Mouse (Mus musculus): ENCODE measurements around the gene Dtnb.
"Not testable (repeated sequence)": the region's sequence is repeated elsewhere in the genome, so short reads cannot be mapped to it uniquely, and the experiment has no call there.

Dtnb gene

DNA sequence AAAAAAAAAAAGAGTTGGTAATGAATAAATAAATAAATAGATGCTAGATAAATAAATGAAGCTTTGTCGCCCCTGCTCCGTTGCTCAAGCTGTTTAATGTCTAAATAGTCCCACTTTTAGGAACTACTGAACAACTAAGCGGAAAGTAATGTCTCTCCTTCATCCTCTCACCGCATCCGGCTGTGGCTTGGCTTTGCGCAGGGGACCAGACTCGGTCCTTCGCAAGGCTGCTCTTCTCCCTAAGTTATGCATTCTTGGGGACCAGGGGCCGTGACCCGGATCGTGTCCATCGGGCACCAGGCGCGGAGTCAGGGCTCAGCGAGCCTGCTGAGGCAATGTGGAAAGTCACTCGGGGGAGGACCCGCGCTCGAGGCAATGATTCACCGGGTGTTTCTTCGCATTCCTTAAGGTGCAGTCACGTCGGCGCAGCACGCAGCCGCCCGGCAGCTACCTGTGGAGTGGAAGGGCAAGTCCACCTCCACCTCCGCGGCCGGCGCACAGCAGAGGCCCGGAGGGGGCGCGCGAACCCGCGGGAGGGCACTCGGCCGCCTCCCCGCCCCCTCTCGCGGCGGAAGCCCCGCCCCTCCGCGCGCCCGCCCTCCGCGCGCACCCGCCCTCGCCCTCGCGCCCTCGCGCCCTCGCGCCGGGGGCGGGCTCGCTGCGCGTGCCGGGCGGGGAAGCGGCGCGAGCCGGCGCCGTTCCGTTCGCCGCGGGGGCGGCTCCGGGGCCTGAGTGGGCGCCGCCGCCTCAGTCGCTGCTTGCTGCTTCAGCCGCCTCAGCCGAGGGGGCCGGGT lies at the start of gene Dtnb:
Dtnb (plus strand) TSS at position 595 of the 794 bp plus-strand sequence.
- Histone ChIP-seq H3K9me3 (ENCODE audit: low read length) (no peaks in the 10 kb centered on the region), H3K4me1 (replicated peaks; ENCODE audit: low read depth, low read length) (peaks cover 42% of the 10 kb centered on the region), H3K27me3 (ENCODE audit: insufficient read depth, low read length) (peaks cover 6% of the 10 kb centered on the region; the same call in 1 of the 2 replicates), H3K4me3 (replicated peaks; ENCODE audit: low read length) (peak within 1 kb of the TSS; percentile 94), H3K36me3 (ENCODE audit: insufficient read depth, low read length) (peaks cover 9% of the 10 kb centered on the region; the same call in 1 of the 2 replicates)
- TF ChIP-seq CTCF (conservative IDR thresholded peaks at IDR 0.05; ENCODE audit: low read length) (no peak), POU5F1 (IDR thresholded peaks at IDR 0.05; ENCODE audit: borderline replicate concordance, low read length) (no peak), NANOG (IDR thresholded peaks at IDR 0.05; ENCODE audit: borderline replicate concordance, low read length) (no peak)

GRCm38 (mm10) chr12:3525536-3525935 lies 46.6 kb upstream of the Dtnb start:
- peaks cover 34% of the 10 kb centered on the region for H3K9me3 ChIP-seq (ENCODE audit: low read length)
- H3K36me3 ChIP-seq (ENCODE audit: insufficient read depth, low read length) = no peaks in the 10 kb centered on the region
- TF ChIP-seq POU5F1 (IDR thresholded peaks at IDR 0.05; ENCODE audit: borderline replicate concordance, low read length) = no peak
- no peak for TF ChIP-seq CTCF (conservative IDR thresholded peaks at IDR 0.05; ENCODE audit: low read length)
- TF ChIP-seq NANOG (IDR thresholded peaks at IDR 0.05; ENCODE audit: borderline replicate concordance, low read length) = no peak
- H3K4me3 ChIP-seq (replicated peaks; ENCODE audit: low read length) = no peak overlapping the region
- H3K27me3 ChIP-seq (ENCODE audit: insufficient read depth, low read length) = no peaks in the 10 kb centered on the region
- no peaks in the 10 kb centered on the region for H3K4me1 ChIP-seq (replicated peaks; ENCODE audit: low read depth, low read length)

DNA sequence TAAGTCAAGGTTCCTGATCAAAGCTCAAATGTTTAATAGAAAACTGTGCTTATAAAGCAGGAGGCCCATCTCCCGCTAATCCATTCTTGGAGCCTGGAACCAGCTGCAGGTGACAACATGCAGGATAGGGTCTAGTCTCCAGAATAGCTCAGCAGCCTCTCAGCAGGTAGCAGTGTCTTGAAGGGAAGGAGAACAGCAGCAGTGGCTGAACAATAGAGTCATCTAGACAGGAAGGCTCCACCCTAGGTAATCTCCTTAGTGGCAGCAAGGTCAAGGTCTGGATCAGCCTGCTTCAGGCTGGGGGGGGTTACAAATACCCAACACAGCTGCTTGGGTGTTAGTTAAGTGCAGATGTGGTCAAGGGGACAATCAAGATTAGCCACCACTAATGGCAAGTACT lies 36.7 kb upstream of the Dtnb start:
- not testable (repeated sequence) for H3K4me3 ChIP-seq (replicated peaks; ENCODE audit: low read length); H3K27me3 ChIP-seq (ENCODE audit: insufficient read depth, low read length); H3K36me3 ChIP-seq (ENCODE audit: insufficient read depth, low read length); H3K4me1 ChIP-seq (replicated peaks; ENCODE audit: low read depth, low read length)
- H3K9me3 ChIP-seq (ENCODE audit: low read length) = peaks cover 42% of the 10 kb centered on the region

DNA sequence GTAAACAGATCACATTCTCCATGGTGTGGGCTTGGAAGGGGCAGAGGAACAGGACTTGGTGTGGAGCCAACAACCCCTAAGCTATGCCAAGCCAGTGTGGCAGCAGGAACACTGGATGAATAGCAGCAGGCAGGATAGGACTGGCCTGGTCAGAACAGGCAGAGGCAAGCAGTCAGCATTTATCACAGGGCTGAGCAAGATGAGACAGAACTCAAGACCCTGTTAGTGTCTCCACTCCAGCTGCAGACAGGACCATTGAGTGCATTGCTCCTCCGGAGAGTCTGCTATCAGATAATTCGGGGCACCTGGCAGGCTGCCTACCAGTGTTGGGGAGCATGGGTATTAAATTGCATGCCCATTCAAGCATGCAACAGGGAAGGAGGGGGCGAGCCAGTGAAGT lies 34.6 kb upstream of the Dtnb start:
- H3K4me1 ChIP-seq (replicated peaks; ENCODE audit: low read depth, low read length) = peaks cover 8% of the 10 kb centered on the region
- H3K27me3 ChIP-seq (ENCODE audit: insufficient read depth, low read length) = no peaks in the 10 kb centered on the region
- no peaks in the 10 kb centered on the region for H3K36me3 ChIP-seq (ENCODE audit: insufficient read depth, low read length)

GRCm38 (mm10) chr12:3538036-3538435 lies 34.1 kb upstream of the Dtnb start:
- H3K4me3 ChIP-seq (replicated peaks; ENCODE audit: low read length) = no peak overlapping the region
- TF ChIP-seq NANOG (IDR thresholded peaks at IDR 0.05; ENCODE audit: borderline replicate concordance, low read length) (no peak), POU5F1 (IDR thresholded peaks at IDR 0.05; ENCODE audit: borderline replicate concordance, low read length) (no peak), CTCF (conservative IDR thresholded peaks at IDR 0.05; ENCODE audit: low read length) (no peak)
- H3K9me3 ChIP-seq (ENCODE audit: low read length) = peaks cover 32% of the 10 kb centered on the region
- H3K4me1 ChIP-seq (replicated peaks; ENCODE audit: low read depth, low read length) = peaks cover 11% of the 10 kb centered on the region
- H3K27me3 ChIP-seq (ENCODE audit: insufficient read depth, low read length) = no peaks in the 10 kb centered on the region
- no peaks in the 10 kb centered on the region for H3K36me3 ChIP-seq (ENCODE audit: insufficient read depth, low read length)

More for the DNA sequence above, 34.6 kb upstream of the Dtnb start:
- TF ChIP-seq POU5F1 (IDR thresholded peaks at IDR 0.05; ENCODE audit: borderline replicate concordance, low read length) (no peak), CTCF (conservative IDR thresholded peaks at IDR 0.05; ENCODE audit: low read length) (no peak), NANOG (IDR thresholded peaks at IDR 0.05; ENCODE audit: borderline replicate concordance, low read length) (no peak)
- Histone ChIP-seq H3K9me3 (ENCODE audit: low read length) (peaks cover 34% of the 10 kb centered on the region), H3K4me3 (replicated peaks; ENCODE audit: low read length) (no peak overlapping the region)

- no peak for TF ChIP-seq CTCF (conservative IDR thresholded peaks at IDR 0.05; ENCODE audit: low read length)
- no peak for TF ChIP-seq NANOG (IDR thresholded peaks at IDR 0.05; ENCODE audit: borderline replicate concordance, low read length)
- TF ChIP-seq POU5F1 (IDR thresholded peaks at IDR 0.05; ENCODE audit: borderline replicate concordance, low read length) = no peak
- Histone ChIP-seq H3K27me3 (ENCODE audit: insufficient read depth, low read length) (no peaks in the 10 kb centered on the region), H3K9me3 (ENCODE audit: low read length) (peaks cover 24% of the 10 kb centered on the region), H3K4me3 (replicated peaks; ENCODE audit: low read length) (no peak overlapping the region), H3K4me1 (replicated peaks; ENCODE audit: low read depth, low read length) (peaks cover 11% of the 10 kb centered on the region), H3K36me3 (ENCODE audit: insufficient read depth, low read length) (no peaks in the 10 kb centered on the region)
These were observed 32.6 kb upstream of the Dtnb start for GRCm38 (mm10) chr12:3539605-3540004.

DNA sequence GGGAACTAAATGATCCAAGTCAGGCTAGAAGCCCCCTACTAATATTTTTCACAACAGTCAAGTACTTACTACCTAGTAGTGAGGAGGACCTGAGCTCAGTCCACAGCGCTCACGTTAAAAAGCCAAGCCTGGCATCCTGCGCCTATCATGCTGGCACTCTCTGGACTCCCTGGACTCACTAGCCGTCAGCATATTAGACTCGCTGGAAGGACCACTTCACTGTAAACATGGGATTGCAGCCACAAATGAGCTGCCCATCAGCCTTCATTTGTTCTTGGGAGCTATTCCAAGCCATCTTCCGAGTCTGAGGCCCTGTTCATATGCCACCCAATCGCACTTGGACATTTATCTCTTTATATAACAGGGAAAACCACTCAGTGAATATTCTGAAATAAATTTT lies 31.3 kb upstream of the Dtnb start:
- no peak for TF ChIP-seq CTCF (conservative IDR thresholded peaks at IDR 0.05; ENCODE audit: low read length)
- TF ChIP-seq NANOG (IDR thresholded peaks at IDR 0.05; ENCODE audit: borderline replicate concordance, low read length) = no peak
- no peak for TF ChIP-seq POU5F1 (IDR thresholded peaks at IDR 0.05; ENCODE audit: borderline replicate concordance, low read length)
- Histone ChIP-seq H3K36me3 (ENCODE audit: insufficient read depth, low read length) (no peaks in the 10 kb centered on the region), H3K4me3 (replicated peaks; ENCODE audit: low read length) (no peak overlapping the region), H3K4me1 (replicated peaks; ENCODE audit: low read depth, low read length) (peaks cover 16% of the 10 kb centered on the region), H3K27me3 (ENCODE audit: insufficient read depth, low read length) (no peaks in the 10 kb centered on the region), H3K9me3 (ENCODE audit: low read length) (peaks cover 11% of the 10 kb centered on the region)

DNA sequence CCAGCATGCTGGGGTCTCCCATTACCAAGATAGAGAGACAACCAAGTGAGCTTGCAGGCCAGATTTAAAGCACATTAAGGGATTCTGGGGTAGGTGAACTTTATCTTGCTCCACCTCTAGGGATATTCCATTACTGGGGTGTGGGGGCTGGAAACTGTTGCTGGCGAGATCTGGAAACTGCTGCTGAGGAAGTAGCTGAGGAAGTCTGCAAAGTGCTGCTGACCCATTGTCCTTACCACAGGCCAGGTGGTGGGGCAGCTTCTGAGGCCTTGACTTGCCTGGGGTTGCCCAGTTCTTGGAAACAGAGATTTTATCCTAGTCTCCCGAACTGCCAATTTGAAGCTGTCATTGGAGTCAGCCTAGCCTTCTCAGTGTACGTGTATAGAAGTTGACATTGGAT lies 26.7 kb upstream of the Dtnb start:
- no peak for TF ChIP-seq POU5F1 (IDR thresholded peaks at IDR 0.05; ENCODE audit: borderline replicate concordance, low read length)
- no peak for TF ChIP-seq CTCF (conservative IDR thresholded peaks at IDR 0.05; ENCODE audit: low read length)
- TF ChIP-seq NANOG (IDR thresholded peaks at IDR 0.05; ENCODE audit: borderline replicate concordance, low read length) = no peak
- no peak overlapping the region for H3K4me3 ChIP-seq (replicated peaks; ENCODE audit: low read length)
- no peaks in the 10 kb centered on the region for H3K36me3 ChIP-seq (ENCODE audit: insufficient read depth, low read length)
- H3K9me3 ChIP-seq (ENCODE audit: low read length) = no peaks in the 10 kb centered on the region
- peaks cover 55% of the 10 kb centered on the region for H3K4me1 ChIP-seq (replicated peaks; ENCODE audit: low read depth, low read length)
- H3K27me3 ChIP-seq (ENCODE audit: insufficient read depth, low read length) = no peaks in the 10 kb centered on the region
